Mouse (Mus musculus) C2C12 (cell line): Measurements from ENCODE around the gene Itga1. TPM values are rescaled to one million over a fixed set of nuclear protein-coding genes. Genes with fewer than 3 reads are reported as not detected.

Source experiments
- H3K27me3 ChIP-seq: one replicate; pipeline ENCODE4 v1.6.1; 2011; ENCODE audit not compliant: control insufficient read depth, insufficient read depth, insufficient read length
- H3K36me3 ChIP-seq: one replicate; pipeline ENCODE4 v1.6.1; 2011; ENCODE audit not compliant: control insufficient read depth, insufficient read depth
- H3K4me3 ChIP-seq: one replicate; pipeline ENCODE4 v1.5.1; 2011; ENCODE audit warnings: mild to moderate bottlenecking, control low read depth; ENCODE audit not compliant: poor library complexity, insufficient read depth, severe bottlenecking
- H3K79me2 ChIP-seq: one replicate; pipeline ENCODE4 v1.6.1; 2011; ENCODE audit not compliant: control insufficient read depth, insufficient read depth
- H3K79me3 ChIP-seq: one replicate; pipeline ENCODE4 v1.6.1; 2011; ENCODE audit warnings: low read depth, control low read depth
- H3ac ChIP-seq: one replicate; pipeline ENCODE3; 2011; ENCODE audit warnings: low read depth; ENCODE audit not compliant: control insufficient read depth, insufficient read length
- CEBPB ChIP-seq: IDR thresholded peaks from one replicate; pipeline ENCODE4 v1.6.1; 2011; ENCODE audit warnings: low read depth, mild to moderate bottlenecking, control low read depth, moderate library complexity
- CTCF ChIP-seq: IDR thresholded peaks from one replicate; pipeline ENCODE4 v1.5.1; 2011; ENCODE audit not compliant: control insufficient read depth, insufficient read depth, insufficient read length
- FOSL1 ChIP-seq: IDR thresholded peaks from one replicate; pipeline ENCODE4 v1.8.0; 2011; ENCODE audit warnings: mild to moderate bottlenecking, low read length; ENCODE audit not compliant: poor library complexity, insufficient read depth, severe bottlenecking
- MAX ChIP-seq: IDR thresholded peaks from one replicate; pipeline ENCODE4 v1.6.1; 2011; ENCODE audit warnings: mild to moderate bottlenecking, control low read depth
- MYOD1 ChIP-seq: IDR thresholded peaks from one replicate; pipeline ENCODE4 v1.6.1; 2011; ENCODE audit warnings: low read depth; ENCODE audit not compliant: control insufficient read depth, insufficient read length
- MYOG ChIP-seq: IDR thresholded peaks from one replicate; pipeline ENCODE4 v1.6.1; 2011; ENCODE audit not compliant: control insufficient read depth, insufficient read length; ENCODE audit errors: extremely low read depth
- USF1 ChIP-seq: IDR thresholded peaks from one replicate; pipeline ENCODE4 v1.6.1; 2011; ENCODE audit warnings: low read depth, mild to moderate bottlenecking, control low read depth, moderate library complexity
- polyA plus RNA-seq: library from polyadenylated mRNA; unstranded; fragments of >200 nt; fragmentation: generic; extraction: Trizol; gene quantifications from one replicate; pipeline ENCODE4 v1.2.1, GENCODE M21; 2012; ENCODE audit warnings: missing spikeins

The Itga1 gene
- polyA plus RNA-seq, 1 experiment, result 0.04 TPM

- Histone ChIP-seq H3K27me3 (no peaks in the 10 kb centered on the region), H3K36me3 (no peaks in the 10 kb centered on the region), H3ac (no peak overlapping the region), H3K4me3 (no peak overlapping the region), H3K79me3 (no peaks in the 10 kb centered on the region), H3K79me2 (no peaks in the 10 kb centered on the region)
- no peak for TF ChIP-seq MAX
- no peak for TF ChIP-seq USF1
- no peak for TF ChIP-seq MYOG
- TF ChIP-seq FOSL1, result no peak
- no peak for TF ChIP-seq MYOD1
- TF ChIP-seq CEBPB, result no peak
- TF ChIP-seq CTCF, result no peak
Observed at GRCm38 (mm10) chr13:115054783-115055182, 47.0 kb downstream of the Itga1 start.

GRCm38 (mm10) chr13:115052568-115052967 lies 49.2 kb downstream of the Itga1 start:
- Histone ChIP-seq H3K36me3 (no peaks in the 10 kb centered on the region), H3K4me3 (no peak overlapping the region)

GRCm38 (mm10) chr13:115050660-115051559 lies 50.9 kb downstream of the Itga1 start:
- H3K27me3 ChIP-seq, result no peaks in the 10 kb centered on the region
- TF ChIP-seq MYOG (no peak), FOSL1 (no peak)
- H3K36me3 ChIP-seq, result no peaks in the 10 kb centered on the region
- no peaks in the 10 kb centered on the region for H3K79me3 ChIP-seq
- H3ac ChIP-seq, result no peak overlapping the region
- H3K79me2 ChIP-seq, result no peaks in the 10 kb centered on the region
- no peak overlapping the region for H3K4me3 ChIP-seq

More at GRCm38 (mm10) chr13:115052568-115052967, 49.2 kb downstream of the Itga1 start:
- Histone ChIP-seq H3K79me2 (no peaks in the 10 kb centered on the region), H3K79me3 (no peaks in the 10 kb centered on the region), H3ac (no peak overlapping the region), H3K27me3 (no peaks in the 10 kb centered on the region)
- TF ChIP-seq USF1 (no peak), FOSL1 (no peak), MAX (no peak), MYOG (no peak), MYOD1 (no peak), CTCF (no peak), CEBPB (no peak)

- no peak overlapping the region for H3K4me3 ChIP-seq
- no peaks in the 10 kb centered on the region for H3K79me2 ChIP-seq
- TF ChIP-seq CEBPB (no peak), MAX (no peak)
- no peaks in the 10 kb centered on the region for H3K36me3 ChIP-seq
- no peaks in the 10 kb centered on the region for H3K79me3 ChIP-seq
- H3ac ChIP-seq, result no peak overlapping the region
- H3K27me3 ChIP-seq, result no peaks in the 10 kb centered on the region
Observed at GRCm38 (mm10) chr13:115042652-115043051, 59.1 kb downstream of the Itga1 start.

- no peak overlapping the region for H3ac ChIP-seq
- H3K79me3 ChIP-seq, result no peaks in the 10 kb centered on the region
- H3K4me3 ChIP-seq, result no peak overlapping the region
- H3K79me2 ChIP-seq, result no peaks in the 10 kb centered on the region
- no peaks in the 10 kb centered on the region for H3K27me3 ChIP-seq
- H3K36me3 ChIP-seq, result no peaks in the 10 kb centered on the region
- TF ChIP-seq MYOG, result no peak
- no peak for TF ChIP-seq USF1
- TF ChIP-seq FOSL1, result no peak
- TF ChIP-seq CEBPB, result no peak
- TF ChIP-seq MAX, result no peak
- no peak for TF ChIP-seq CTCF
- TF ChIP-seq MYOD1, result no peak
Observed at GRCm38 (mm10) chr13:115037304-115037703, 64.5 kb downstream of the Itga1 start.

- Histone ChIP-seq H3ac (no peak overlapping the region), H3K4me3 (no peak overlapping the region), H3K79me3 (no peaks in the 10 kb centered on the region), H3K36me3 (no peaks in the 10 kb centered on the region), H3K27me3 (no peaks in the 10 kb centered on the region), H3K79me2 (no peaks in the 10 kb centered on the region)
- TF ChIP-seq USF1 (no peak), FOSL1 (no peak), MYOD1 (no peak), MYOG (no peak), CEBPB (no peak), MAX (no peak)
Observed at GRCm38 (mm10) chr13:115035387-115035786, 66.4 kb downstream of the Itga1 start.
